Mouse (Mus musculus) heart, adult 11 months (tissue): Measurements from ENCODE around the gene Gramd4.
A peak's percentile ranks its signal among the peaks of the same experiment; 100 is the strongest.

Experiments used
- DNase-seq: peaks from one replicate; pipeline ENCODE4 v3.0.0; 2022

Gramd4 gene

DNA sequence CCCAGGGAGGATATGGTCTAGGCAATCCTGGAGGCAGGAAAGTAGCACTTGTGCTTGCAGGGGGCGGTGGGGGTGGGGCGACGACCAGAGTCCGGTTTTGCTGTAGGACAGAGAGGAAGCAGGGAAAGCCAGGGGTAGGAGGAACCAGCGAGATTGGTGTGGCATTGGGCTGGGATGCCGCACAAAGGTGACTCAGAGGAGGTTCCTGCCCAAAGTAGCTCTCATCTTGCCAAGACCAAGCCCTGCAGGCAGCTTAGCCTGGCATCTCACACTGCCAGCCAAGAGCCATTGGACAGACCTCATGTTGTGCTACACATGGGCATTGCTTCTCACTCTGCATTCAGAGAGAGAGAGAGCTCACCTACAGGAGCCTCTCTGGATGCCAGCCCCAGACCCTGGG lies at the start of gene Gramd4:
Gene Gramd4 (plus strand): TSS at position 283 of the 400 bp plus-strand sequence.
- peak; percentile 97 for DNase-seq

DNA sequence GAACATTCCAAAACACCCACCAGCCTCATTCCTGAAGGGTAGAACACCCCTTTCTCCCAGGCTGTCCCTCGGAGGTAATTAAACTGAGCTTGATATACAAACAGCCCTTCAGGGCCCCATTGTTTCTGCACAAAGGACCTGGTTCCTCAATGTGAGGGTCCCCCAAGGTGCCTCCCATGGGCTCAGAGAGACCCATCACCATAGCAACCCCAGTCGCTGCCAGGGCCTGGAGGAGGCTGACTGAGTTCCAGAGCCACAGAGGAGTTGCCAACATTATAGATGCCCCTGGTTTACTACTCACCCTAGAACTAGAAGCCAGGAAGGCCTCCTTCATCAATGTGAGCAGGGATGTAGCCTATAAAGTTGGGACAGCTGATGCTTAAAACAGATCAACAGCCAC lies 44.4 kb upstream of the Gramd4 start:
- DNase-seq = no peak

DNA sequence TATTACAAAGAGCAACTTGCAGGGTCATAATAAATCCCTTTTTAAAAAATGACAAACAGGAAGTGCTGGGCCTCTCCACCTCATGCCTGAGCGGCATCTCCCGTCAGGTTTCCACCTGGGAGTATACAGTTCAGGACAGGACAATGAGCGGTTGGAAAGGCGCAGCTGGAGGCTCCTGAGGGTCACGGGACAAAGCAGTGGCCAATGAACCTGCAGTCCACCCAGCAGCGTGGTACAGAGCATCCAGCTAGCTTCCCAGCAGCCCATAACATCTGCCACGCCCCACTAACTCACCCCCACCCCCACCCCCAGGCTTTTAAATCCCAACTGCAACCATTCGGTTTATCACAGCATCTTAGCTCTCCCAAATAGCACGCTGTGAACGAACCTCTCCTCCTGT lies 43.8 kb upstream of the Gramd4 start:
- no peak for DNase-seq

DNA sequence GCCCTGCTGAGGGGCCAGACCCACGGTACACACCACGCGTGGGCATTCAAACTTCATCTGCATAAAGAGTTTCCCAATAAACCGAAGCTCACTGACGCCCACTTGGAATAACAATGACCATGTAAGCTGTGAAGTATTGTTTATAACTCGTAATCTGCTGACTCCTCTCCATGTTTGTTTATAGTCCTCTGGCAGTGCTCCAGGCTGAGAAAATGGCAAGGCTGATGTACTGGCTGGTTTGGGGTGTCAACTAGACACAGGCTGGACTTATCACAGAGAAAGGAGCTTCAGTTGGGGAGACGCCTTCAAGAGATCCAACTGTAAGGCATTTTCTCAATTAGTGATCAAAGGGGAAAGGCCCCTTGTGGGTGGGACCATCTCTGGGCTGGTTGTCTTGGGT lies 42.5 kb upstream of the Gramd4 start:
- DNase-seq = no peak

DNA sequence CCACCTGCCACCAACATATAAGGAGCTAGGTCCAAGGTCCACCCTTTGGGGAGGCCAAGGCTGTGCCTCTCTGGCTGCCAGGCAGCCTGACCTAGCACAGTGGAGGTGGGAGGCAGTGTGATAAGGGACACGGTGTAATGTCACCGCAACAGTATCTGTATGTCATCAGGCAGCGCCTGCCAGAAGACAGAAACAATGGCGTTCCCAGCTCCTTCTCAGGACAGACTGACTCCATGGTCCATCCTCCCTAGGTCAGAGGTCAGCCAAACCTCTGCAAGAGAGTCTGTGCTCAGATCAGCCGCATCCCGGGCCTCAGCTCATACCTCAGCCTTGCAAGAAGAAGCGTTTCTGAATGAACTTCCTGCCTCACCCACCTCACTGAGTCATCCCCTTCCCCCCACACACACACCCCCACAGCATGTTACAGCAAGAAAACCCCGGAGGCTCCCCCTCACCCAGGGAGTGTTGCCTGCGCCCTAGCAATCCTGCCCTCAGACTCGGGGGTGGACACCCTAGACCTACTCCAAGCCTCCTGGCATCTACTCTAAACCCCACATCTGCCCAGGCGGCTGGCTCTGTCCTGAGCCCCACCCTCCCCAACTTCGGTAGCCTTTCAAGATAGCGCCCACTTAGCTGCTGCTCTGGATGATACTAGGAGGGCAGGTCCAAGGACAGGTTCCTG lies 41.5 kb upstream of the Gramd4 start:
- DNase-seq = no peak

DNA sequence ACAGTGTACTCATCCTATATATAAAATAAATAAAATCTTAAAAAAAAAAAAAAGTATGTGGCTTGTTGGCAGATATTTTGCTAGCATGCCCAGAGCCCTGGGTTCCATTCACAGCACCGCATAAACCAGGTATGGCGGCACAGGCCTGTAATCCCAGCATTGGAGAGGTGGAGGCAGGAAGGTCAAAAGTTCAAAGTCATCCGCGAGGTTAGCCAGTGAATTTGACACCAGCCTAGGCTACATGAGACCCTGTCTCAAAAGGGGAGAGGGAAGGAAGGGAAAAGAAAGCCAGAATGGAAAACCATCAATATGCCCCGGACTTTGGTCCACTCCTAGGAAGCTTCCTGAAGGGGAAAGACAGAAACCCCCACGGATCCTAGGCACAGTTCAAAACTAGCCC lies 40.2 kb upstream of the Gramd4 start:
- no peak for DNase-seq

DNA sequence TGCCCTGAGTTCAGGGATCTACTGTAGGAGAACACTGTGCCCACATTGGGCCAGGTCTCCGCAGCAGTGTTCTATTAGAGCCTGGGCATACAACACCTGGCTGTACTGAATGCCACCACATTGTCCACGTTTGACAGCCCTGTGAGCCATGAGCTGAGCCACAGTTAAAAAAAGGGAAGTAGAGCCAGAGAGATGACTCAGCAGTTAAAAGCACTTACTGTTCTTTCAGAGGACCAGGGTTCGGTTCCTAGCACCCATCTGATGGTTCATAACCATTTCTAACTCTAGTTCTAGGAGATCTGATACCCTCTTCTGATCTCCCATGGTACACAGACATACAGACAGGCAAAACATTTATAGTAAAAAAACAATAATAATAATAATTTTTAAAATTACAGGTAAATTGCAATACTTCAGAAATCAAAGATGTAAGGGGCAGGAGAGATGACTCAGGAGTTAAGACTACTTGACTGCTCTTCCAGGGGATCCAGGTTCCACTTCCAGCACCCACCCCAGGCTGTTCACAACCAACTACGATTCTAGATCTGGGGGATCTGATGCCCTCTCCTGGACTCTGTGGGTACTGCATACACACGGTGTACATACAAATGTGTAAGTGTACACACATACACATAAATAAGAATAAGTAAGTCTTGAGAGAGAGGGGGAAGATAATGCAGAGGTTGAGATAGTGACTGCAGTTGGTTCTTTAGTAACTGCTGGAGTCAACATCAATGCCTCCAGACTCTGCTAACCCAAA lies 38.6 kb upstream of the Gramd4 start:
- DNase-seq = no peak

DNA sequence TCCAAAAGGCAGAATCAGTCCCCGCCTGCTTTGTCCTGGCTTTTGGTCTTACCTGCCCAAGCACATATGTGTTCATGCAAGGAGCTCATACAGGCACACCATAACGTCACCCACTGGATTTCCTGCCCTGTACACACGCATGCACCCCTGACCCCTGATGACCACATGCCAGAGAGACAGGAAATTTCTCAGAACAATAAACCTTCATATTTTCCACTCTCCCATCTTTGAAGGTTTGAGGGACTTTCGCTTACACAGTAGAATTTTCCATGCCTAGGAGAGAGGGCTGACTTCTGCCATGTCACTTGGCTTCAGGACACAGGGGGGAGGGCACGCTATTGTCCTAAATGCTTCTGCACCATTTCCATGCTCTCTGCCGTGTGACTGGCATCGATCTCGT lies 37.5 kb upstream of the Gramd4 start:
- DNase-seq = no peak

DNA sequence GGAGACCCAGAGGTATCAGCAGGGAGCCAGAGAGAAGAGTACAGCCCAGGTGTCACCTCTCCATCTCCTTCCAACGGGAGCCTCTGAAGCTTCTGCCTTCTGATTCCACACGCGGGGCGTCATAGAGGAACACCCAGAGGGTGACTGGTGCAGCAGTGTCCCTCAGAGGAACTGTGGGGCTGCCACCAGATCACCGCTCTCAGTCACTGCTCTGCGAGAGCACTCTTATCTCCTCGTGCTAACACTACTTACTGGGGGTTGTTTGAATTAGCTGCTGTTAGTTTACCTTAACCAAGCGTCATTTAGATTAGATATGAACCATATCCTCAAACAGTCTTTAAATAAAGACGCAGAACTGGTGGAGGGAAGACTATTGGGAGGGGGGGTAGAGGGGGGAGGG lies 36.2 kb upstream of the Gramd4 start:
- DNase-seq = no peak

DNA sequence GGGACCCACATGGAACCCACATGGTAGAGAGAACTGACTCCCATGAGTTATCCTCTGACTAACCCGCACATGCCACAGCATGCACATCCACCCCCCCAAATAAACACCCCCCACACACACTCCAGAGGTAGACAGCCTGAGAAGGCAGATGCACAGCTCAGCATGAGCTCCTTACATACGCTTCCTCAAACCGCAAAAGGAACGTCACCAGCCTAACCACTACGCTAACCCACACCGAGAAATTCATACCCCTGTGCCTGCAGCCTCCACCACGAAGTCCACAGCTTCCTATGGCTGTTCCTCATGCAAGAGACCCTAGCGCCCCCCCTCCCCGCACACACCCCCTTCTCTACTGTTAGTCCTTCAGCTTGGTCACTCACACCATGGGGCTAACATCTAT lies 35.5 kb upstream of the Gramd4 start:
- DNase-seq = no peak

DNA sequence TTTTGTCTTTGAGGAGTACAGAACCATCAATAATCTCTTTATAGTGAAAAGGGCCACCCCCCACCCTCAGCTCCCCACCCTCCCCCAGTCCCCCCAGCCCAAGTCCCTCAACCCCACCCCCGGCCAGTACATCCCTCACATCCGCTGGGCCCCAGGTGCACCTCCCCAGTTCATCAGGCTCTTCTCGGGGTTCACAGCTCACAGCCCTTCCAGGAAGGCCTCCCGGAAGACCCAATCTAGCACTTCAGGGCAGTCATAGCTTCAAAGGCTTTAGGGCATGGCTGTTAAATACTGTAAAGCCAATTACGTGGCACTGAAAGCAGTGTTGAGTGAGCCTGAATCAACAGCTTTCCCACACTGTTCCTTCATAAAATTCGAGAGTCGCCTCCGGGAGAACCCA lies 29.6 kb upstream of the Gramd4 start:
- DNase-seq = no peak

DNA sequence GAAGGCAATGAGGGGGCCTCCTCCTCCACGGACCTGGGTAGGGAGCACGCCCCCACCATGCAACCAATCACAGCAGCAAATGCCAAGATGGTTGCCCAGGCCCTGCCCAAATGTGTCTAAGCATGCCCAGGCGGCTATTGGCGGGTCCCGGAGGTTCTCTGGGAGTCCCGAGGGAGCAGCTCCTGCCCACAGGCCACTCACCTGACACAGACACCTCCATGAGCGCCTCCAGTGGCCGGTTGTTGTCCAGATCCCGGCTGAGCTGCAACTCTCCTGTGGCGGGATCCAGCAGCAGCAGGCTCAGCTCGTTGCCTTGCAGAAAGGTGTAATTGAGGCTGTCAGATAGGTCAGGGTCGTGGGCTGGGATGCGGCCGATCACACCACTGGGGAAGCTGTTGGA lies 27.5 kb upstream of the Gramd4 start:
- no peak for DNase-seq

DNA sequence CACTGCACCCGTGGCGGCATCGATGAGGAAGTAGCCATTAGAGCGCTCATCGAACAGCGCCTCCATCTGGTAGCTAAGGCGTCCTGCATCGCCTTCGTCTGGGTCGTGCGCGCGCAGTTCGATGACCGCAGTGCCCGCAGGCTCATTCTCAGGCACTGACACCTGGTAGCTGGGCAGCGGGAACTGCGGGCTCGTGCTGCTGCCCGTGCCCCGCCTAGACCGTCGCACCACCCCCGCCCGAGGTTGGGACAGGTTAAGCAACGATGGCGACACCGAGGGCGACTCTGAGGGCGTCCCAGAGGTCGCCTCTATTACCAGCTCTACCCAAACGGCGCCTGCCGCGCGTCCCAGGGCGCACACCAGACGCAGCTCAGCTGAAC lies 24.7 kb upstream of the Gramd4 start:
- DNase-seq = no peak

DNA sequence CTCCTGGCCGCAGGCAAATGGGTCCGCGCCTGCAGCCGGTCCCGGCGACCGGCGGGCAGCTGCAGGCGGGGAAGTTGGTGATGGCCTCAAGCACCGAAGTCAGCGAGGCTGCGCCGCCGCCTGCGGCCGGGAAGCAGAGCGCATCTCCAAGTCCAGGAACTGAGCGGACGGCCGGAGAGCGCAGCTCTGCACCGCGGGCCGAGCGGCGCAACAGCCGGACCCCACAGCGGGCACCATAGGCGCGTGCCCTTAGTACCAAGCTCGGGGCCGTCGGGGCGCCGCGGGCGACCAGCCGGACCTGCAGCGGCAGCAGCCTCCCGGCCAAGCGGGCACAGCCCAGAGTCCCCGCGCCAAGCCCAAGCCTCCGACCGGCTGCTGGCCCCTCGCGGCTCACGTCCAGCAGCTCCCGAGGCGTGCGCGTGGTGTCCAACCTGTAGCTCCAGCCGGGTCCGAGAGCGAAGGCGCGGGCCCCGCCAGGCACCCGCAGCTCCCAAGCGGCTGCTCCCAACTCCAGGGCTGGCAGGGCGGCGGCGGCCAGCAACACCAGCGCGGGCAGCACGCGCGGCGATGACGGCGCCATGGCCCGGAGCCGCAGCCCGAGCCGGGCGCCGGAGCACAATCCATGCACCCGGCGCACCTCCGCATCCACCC lies 24.2 kb upstream of the Gramd4 start, which contains the start of gene Celsr1:
Gene Celsr1 (minus strand): TSS at position 587 of the 651 bp plus-strand sequence.
- no peak for DNase-seq

DNA sequence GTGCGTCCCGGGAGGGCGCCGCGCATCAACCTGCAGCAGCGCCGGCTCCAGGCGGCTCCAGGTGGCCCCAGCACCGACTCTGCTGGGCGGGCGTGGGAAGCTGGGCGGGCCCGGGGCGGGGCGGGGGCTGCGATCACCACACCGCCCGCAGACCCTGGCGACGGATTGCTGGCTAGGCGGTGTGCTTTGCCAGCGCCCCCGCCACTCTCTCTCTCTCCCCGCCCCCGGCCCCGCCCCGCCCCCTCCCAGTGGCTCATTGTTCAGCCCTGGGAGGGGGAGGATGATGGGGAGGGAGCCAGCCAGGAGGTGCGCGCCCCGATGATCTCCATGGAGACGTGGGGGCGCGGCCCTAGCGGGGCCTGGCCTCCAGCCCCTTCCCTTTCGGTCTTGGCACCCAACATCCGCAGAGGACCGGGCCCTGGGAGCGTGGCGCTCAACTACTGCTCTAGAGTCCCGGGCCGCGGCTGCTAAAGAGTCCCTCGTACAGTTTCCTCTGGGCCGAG lies 23.4 kb upstream of the Gramd4 start:
- no peak for DNase-seq

DNA sequence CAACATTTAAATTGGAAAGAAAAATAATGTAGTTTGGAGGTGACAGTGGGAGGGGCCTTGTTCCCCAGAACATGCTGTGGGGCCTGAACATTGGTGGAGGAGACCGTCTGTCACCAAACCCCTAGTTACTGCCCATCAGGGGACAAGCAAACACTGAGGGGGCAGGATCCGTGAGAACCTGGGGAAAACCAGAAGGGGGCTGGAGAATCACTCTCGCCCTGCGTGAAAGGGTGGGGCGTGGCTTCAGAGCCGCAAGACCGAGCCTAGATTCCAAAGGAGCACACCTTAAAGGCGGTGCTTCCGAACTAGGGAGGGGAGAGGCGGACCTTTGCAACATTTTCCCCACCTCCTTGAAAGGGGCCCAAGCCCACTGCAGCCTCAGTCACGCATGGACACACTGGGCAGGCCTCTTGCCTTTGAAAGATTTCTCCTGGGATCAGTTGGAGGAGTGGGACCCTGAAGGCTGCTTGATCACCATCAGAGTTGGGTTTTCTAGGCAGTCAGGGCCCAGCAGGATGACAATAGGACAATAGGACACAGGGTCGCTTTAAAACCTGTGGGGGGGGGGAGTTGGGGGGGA lies 22.6 kb upstream of the Gramd4 start:
- no peak for DNase-seq

DNA sequence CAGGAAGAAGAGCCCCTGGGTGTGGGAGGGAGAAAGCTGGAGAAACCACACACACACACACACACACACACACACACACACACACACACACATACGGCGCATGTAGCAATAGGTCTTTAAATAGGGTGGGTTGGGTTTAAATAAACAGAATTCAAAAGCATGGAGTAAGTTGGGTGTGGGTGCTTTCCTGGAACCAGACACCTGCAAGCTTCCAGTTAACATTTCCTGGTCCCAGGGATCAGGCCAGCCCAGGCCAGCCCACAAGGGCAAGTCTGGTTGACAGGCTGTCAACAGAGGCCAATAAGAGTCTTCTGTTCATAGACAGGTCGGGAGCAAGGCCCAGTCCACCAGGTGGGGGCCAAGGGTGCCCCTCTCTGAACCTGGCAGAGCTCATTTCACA lies 21.6 kb upstream of the Gramd4 start:
- no peak for DNase-seq

DNA sequence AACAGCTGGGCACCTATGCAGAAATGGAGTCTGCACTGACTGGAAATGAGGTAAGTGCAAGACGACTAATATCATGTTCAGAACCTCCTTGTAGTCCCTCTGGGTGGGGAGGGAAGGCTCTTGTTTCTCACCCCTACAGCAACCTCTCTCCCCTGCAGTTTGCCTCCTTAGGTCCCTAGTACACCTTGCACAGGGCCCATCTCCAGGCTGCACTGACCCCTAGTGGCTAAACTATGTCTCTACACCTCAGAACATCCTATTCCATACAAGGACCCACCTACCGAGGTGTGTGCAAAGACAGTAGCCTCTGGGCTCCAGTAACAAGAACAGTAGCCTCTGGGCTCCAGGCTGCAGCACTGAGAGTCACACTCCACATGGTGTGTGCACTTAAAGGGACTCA lies 18.7 kb upstream of the Gramd4 start:
- DNase-seq = peak; percentile 92

DNA sequence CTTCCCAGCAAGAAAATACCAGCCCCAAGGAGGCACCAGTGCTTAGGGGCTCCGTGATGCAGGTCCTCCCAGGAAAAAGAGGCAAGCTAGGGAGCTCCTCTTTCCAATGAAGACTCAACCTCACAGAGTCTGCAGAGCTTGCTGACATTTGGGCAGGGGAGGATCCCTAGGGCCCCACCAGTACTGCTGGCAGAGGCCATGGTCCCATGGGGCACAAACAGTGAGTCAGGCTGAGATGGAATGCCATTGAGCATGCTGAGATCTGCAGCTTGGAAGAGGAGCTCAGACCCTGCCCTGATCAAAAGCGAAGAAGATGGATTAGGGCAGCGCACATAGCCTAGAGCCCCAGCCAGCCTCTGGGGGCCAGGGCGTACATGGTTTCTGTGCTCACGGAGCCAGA lies 16.1 kb upstream of the Gramd4 start:
- DNase-seq = no peak

DNA sequence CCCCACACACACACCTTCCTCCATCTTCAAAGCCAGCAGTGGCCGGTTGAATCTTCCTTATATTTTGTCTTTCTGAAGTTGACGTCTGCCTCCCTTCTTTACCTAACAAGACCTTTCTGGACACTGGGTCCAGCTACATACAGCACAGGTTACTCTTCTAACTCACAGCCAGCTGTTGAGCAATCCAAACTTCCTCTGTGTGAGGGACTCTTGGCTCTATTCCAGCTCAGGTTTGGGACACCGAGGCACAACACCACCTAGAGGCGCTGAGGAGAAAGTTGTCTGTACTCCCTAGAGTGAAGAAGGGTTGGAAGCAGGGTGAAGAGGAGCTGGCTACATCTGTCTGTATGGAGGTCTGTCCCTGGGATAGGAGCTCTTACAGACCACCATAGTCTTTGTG lies 15.1 kb upstream of the Gramd4 start:
- no peak for DNase-seq

DNA sequence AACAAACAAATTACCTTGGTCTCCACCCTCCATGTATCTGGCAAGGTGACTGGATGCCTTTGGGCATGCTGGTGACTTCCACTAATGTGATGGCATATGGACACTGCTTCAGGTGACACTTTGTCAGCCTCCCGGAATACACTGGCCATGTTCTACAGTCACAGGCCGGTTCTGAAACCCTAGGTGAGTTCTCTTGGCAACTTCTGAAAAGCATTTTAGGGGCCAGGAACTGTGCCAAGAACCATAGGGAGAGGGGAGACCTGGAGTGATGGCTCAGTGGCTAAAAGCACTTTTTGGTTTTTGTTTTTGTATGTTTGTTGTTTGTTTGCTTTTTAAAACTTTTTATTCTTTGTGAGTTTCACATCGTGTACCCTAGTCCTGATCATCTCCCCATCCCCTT lies 8.0 kb upstream of the Gramd4 start:
- DNase-seq = no peak

DNA sequence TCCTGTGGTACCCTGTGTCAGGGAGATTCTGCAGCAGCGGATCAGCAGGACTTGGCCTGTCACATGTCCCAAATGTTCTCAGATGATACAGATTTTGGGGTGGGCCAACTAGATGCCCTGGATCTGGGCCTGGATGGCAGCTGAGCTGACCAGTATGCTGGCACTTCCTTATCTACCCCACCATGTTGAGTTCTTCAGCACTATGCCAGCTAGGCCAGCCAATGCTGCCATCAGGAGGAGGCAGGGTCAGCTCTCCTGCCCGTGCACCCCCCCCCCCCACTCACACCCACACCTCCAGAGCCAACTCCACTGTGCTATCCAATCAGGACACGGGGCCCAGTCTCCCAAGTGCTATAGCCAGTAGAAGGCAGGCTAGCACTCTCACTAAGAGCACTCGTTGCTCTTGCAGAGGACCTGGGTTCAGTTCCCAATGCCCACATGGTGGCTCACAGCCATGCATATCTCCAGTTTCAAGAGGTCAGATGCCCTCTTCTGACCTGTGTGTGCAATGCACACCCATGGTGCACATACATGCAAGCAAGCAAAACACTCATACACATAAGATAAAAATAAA lies 7.2 kb upstream of the Gramd4 start:
- peak; percentile 96 for DNase-seq

DNA sequence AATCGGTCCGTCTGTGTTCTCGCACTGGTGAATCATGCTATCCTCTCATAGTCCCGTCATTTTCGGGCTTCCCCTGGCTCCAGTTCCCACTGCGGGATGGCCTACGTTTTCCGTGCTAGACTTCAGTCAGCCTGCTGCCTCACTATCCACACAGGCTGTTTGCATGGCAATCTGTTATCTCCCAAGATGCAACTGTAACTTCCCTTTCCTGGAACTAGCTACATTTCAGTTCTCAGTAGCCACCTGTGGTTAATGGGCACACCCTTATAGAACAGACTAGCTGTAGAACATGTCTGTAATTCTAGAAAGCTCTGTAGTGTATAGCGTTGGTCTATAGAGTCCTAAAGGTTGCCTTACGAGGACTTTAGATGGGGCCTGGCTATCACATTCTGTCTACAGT lies 6.3 kb upstream of the Gramd4 start:
- DNase-seq = peak; percentile 87
